ENCODE assay signal across 8 mouse cellular contexts in genomic region chr4:117132794-117133143, GRCm38 (mm10). TPM values are rescaled to one million over a fixed set of nuclear protein-coding genes. Genes with fewer than 3 reads are reported as not detected.
DNase-seq lines count a peak whose midpoint lies in the region; ATAC-seq and TF ChIP-seq lines count a peak whose summit lies in the region.

No protein-coding gene starts in this region.

- intact Hi-C loops in heart, postnatal 25 days (cut with DNase I) = no loop called here

- DNase-seq in heart, embryonic 10.5 days (ENCODE audit: low spot score) = no peak
- no peak for DNase-seq in heart, postnatal 25 days (ENCODE audit: low spot score)
- DNase-seq in ES-E14 (ENCODE audit: low read depth, low spot score) = no peak
- no peak for DNase-seq in heart, postnatal 0 days (ENCODE audit: low spot score)
- no peak for DNase-seq in embryo, embryonic 10.5 days (ENCODE audit: low spot score)
- DNase-seq in layer of hippocampus, adult 9-10 months (ENCODE audit: low spot score) = no peak

- peaks cover 13% of the 10 kb centered on the region; the same call in 1 of the 2 replicates for H3K36me3 ChIP-seq in heart, embryonic 10.5 days
- H3K36me3 ChIP-seq in ES-E14 (ENCODE audit: control insufficient read depth, insufficient read depth, low read length, poor library complexity, severe bottlenecking) (peaks cover 34% of the 10 kb centered on the region), macrophage (ENCODE audit: inconsistent target) (peaks cover 6% of the 10 kb centered on the region; the same call in 1 of the 2 replicates)
- H3K36me3 ChIP-seq in heart, postnatal 0 days (replicated peaks; ENCODE audit: control insufficient read depth, insufficient read depth, low read length) = 0 out of 2 replicates have a peak, but pooled peaks cover 8% of the 10 kb centered on the region

- peaks cover 41% of the 10 kb centered on the region for H3K27me3 ChIP-seq in heart, embryonic 10.5 days (ENCODE audit: insufficient read depth, poor library complexity, severe bottlenecking)
- peaks cover 9% of the 10 kb centered on the region; the same call in 1 of the 2 replicates for H3K27me3 ChIP-seq in heart, postnatal 0 days (ENCODE audit: control insufficient read depth, insufficient read depth, low read length)

- H3K79me2 ChIP-seq in macrophage (ENCODE audit: inconsistent target) = peaks cover 9% of the 10 kb centered on the region; the same call in 1 of the 2 replicates

- WGBS in heart, embryonic 10.5 days = 11% methylated on average over 11 of the region's 11 CpGs
- WGBS in heart, postnatal 0 days = 34% methylated on average over 11 of the region's 11 CpGs
- 85% methylated on average over 11 of the region's 11 CpGs for WGBS in macrophage (ENCODE audit: missing documents)

- peaks cover 30% of the 10 kb centered on the region for H3K4me1 ChIP-seq in heart, embryonic 10.5 days
- H3K4me1 ChIP-seq in ES-E14 (ENCODE audit: control insufficient read depth in 2 of 2, insufficient read depth in 2 of 2, low read length in 2 of 2, poor library complexity in 1 of 2) = peaks cover 6 to 48% of the 10 kb centered on the region in 2 experiments; a peak in 3 of 4 replicates
- 0 out of 2 replicates have a peak, but pooled peaks cover 4% of the 10 kb centered on the region for H3K4me1 ChIP-seq in heart, postnatal 0 days (ENCODE audit: control insufficient read depth, insufficient read depth)

- ATAC-seq in heart, postnatal 0 days (ENCODE audit: insufficient read depth, low read depth) = no peak
- no peak for ATAC-seq in CD4-positive, CD25-positive, alpha-beta regulatory T cell, adult 4 months

- TF ChIP-seq CTCF in heart, postnatal 0 days (IDR thresholded peaks at IDR 0.05; ENCODE audit: low read depth) = no peak

- H3K9me3 ChIP-seq in heart, embryonic 10.5 days = no peaks in the 10 kb centered on the region
- no peaks in the 10 kb centered on the region for H3K9me3 ChIP-seq in ES-E14 (ENCODE audit: control insufficient read depth, insufficient read depth, low read depth, low read length)
- H3K9me3 ChIP-seq in heart, postnatal 0 days (replicated peaks; ENCODE audit: control insufficient read depth, low read length) = no peaks in the 10 kb centered on the region

- no peak for TF ChIP-seq EP300 in heart, postnatal 0 days (IDR thresholded peaks at IDR 0.05; ENCODE audit: low read depth)

- H3K4me3 ChIP-seq in heart, embryonic 10.5 days = peak overlapping the region; percentile 82
- H3K4me3 ChIP-seq in ES-E14 (ENCODE audit: insufficient read depth in 1 of 2, low read depth in 1 of 2, low read length in 2 of 2, poor library complexity in 1 of 2, severe bottlenecking in 1 of 2) (peak overlapping the region; percentile 84 to 89), macrophage (ENCODE audit: inconsistent target) (peak overlapping the region; percentile 54)
- H3K4me3 ChIP-seq in heart, postnatal 0 days (ENCODE audit: low read depth, low read length) = peak overlapping the region; percentile 70

- peak overlapping the region; percentile 12; the same call in 1 of the 2 replicates for H3K9ac ChIP-seq in ES-E14 (ENCODE audit: insufficient read depth, low read depth, low read length, poor library complexity, severe bottlenecking)
- H3K9ac ChIP-seq in heart, postnatal 0 days (replicated peaks; ENCODE audit: low read depth, low read length) = no peak overlapping the region

- in situ Hi-C loops in ES-E14 (cut with MboI; ENCODE audit: low sequenced_read_pairs in 2 of 2, unreplicated experiment in 2 of 2) = loop anchor here in 1 of 2 experiments (25.0 kb wide), 1 partner anchor 320 kb away; the partner anchor contains the start of genes Hpdl, Mutyh and Toe1

- H3K4me2 ChIP-seq in heart, postnatal 0 days (ENCODE audit: low read depth, low read length) = peak overlapping the region; percentile 78

- no peak overlapping the region for H3K27ac ChIP-seq in heart, embryonic 10.5 days
- H3K27ac ChIP-seq in ES-E14 (ENCODE audit: insufficient read depth, low read depth, low read length, poor library complexity, severe bottlenecking) = no peak overlapping the region
- no peak overlapping the region for H3K27ac ChIP-seq in heart, postnatal 0 days (ENCODE audit: low read depth)
- H3K27ac ChIP-seq in macrophage = no peak overlapping the region

TF ChIP-seq in ES-E14, 5 proteins besides CTCF, POLR2A, EP300 and RAD21:
- TF ChIP-seq HCFC1 (IDR thresholded peaks at IDR 0.05; ENCODE audit: borderline replicate concordance, insufficient read depth, low read length) = no peak
- TF ChIP-seq CHD2 (IDR thresholded peaks at IDR 0.05; ENCODE audit: low read depth, low read length) = no peak
- TF ChIP-seq ZC3H11A (IDR thresholded peaks at IDR 0.05; ENCODE audit: borderline replicate concordance, low read depth, low read length) = no peak
- TF ChIP-seq ZNF384 (IDR thresholded peaks at IDR 0.05; ENCODE audit: low read depth, low read length) = no peak
- TF ChIP-seq MAFK (IDR thresholded peaks at IDR 0.05; ENCODE audit: insufficient read depth, low read depth, low read length) = no peak

RNA-seq across cellular contexts. Expression of gene Plk3, which starts 1.0 kb away (rescaled TPM):
- 1.5 and 2.4 TPM in 2 replicates for polyA plus RNA-seq in heart, embryonic 10.5 days (2016; fragmentation: Nextera tagmentation; extraction: Ambion mirVana)
- total RNA-seq in heart, postnatal 25 days (2021) = 1 to 10 TPM; 1.5 to 2.1 TPM
- total RNA-seq in ES-E14 (2012; rRNA removed) = 26.7 and 28.3 TPM in 2 replicates
- total RNA-seq in heart, postnatal 0 days (2014; rRNA removed; ENCODE audit: low replicate concordance) = 1.6 and 4.0 TPM in 2 replicates
- polyA plus RNA-seq in heart, postnatal 0 days (2015; fragmentation: Nextera tagmentation; extraction: Ambion mirVana) = 1.6 and 1.9 TPM in 2 replicates
- total RNA-seq in macrophage (2018; cell fraction: chromatin; rRNA removed) = 10 to 100 TPM in 6 of 26 experiments, 1 to 10 TPM in 19, under 1 TPM in 1; 0.67 to 21.3 (median 6.8) TPM
- total RNA-seq in macrophage (2018; cell fraction: cytosol; rRNA removed) = 1 to 10 TPM in 25 of 26 experiments, under 1 TPM in 1; 0.48 to 6.3 (median 2.9) TPM
- total RNA-seq in macrophage (2018; cell fraction: nucleus; rRNA removed) = 10 to 100 TPM in 9 of 26 experiments, 1 to 10 TPM in 17; 2.6 to 33.1 (median 6.9) TPM
- polyA plus RNA-seq in macrophage (2018) = 1.5 to 7.7 TPM (median 2.0 TPM) in 3 replicates
- 10 to 100 TPM; 12.2 to 13.2 TPM for polyA plus RNA-seq in CD4-positive, CD25-positive, alpha-beta regulatory T cell, adult 4 months (2017; shearing (Covaris generic))

RNA-seq across cellular contexts. Expression of gene Tctex1d4, which starts 6.2 kb away (rescaled TPM):
- not detected in 2 replicates for polyA plus RNA-seq in heart, embryonic 10.5 days (2016; fragmentation: Nextera tagmentation; extraction: Ambion mirVana)
- total RNA-seq in heart, postnatal 25 days (2021) = not detected
- total RNA-seq in ES-E14 (2012; rRNA removed) = 0.49 and 1.2 TPM in 2 replicates
- not detected in 2 replicates for total RNA-seq in heart, postnatal 0 days (2014; rRNA removed; ENCODE audit: low replicate concordance)
- polyA plus RNA-seq in heart, postnatal 0 days (2015; fragmentation: Nextera tagmentation; extraction: Ambion mirVana) = 1.3 TPM in 1 of 2 replicates, not detected in the other
- total RNA-seq in macrophage (2018; cell fraction: chromatin; rRNA removed) = 1 to 10 TPM in 17 of 26 experiments, not detected in 9; 1.3 to 7.4 (median 2.8) TPM
- total RNA-seq in macrophage (2018; cell fraction: cytosol; rRNA removed) = 1 to 10 TPM in 22 of 26 experiments, under 1 TPM in 4; 0.42 to 4.0 (median 2.2) TPM
- 10 to 100 TPM in 1 of 26 experiments, 1 to 10 TPM in 17, not detected in 8; 1.2 to 10.0 (median 2.9) TPM for total RNA-seq in macrophage (2018; cell fraction: nucleus; rRNA removed)
- 0.68 to 2.6 TPM (median 0.93 TPM) in 3 replicates for polyA plus RNA-seq in macrophage (2018)
- polyA plus RNA-seq in CD4-positive, CD25-positive, alpha-beta regulatory T cell, adult 4 months (2017; shearing (Covaris generic)) = 1 to 10 TPM; 3.2 to 6.2 TPM

RNA-seq across cellular contexts. Expression of gene Btbd19, which starts 7.2 kb away (rescaled TPM):
- 2.5 and 4.9 TPM in 2 replicates for polyA plus RNA-seq in heart, embryonic 10.5 days (2016; fragmentation: Nextera tagmentation; extraction: Ambion mirVana)
- 1 to 10 TPM; 2.0 to 3.3 TPM for total RNA-seq in heart, postnatal 25 days (2021)
- total RNA-seq in ES-E14 (2012; rRNA removed) = 51.2 and 87.1 TPM in 2 replicates
- 7.4 and 8.6 TPM in 2 replicates for total RNA-seq in heart, postnatal 0 days (2014; rRNA removed; ENCODE audit: low replicate concordance)
- 2.7 and 2.8 TPM in 2 replicates for polyA plus RNA-seq in heart, postnatal 0 days (2015; fragmentation: Nextera tagmentation; extraction: Ambion mirVana)
- total RNA-seq in macrophage (2018; cell fraction: chromatin; rRNA removed) = 10 to 100 TPM in 14 of 26 experiments, 1 to 10 TPM in 12; 1.6 to 22.6 (median 11.1) TPM
- total RNA-seq in macrophage (2018; cell fraction: cytosol; rRNA removed) = 1 to 10 TPM; 1.5 to 6.9 (median 3.5) TPM
- 10 to 100 TPM in 11 of 26 experiments, 1 to 10 TPM in 15; 1.8 to 31.5 (median 8.8) TPM for total RNA-seq in macrophage (2018; cell fraction: nucleus; rRNA removed)
- polyA plus RNA-seq in macrophage (2018) = 1.5 to 11.4 TPM (median 1.9 TPM) in 3 replicates
- 10 to 100 TPM; 18.5 to 19.2 TPM for polyA plus RNA-seq in CD4-positive, CD25-positive, alpha-beta regulatory T cell, adult 4 months (2017; shearing (Covaris generic))

RNA-seq across cellular contexts. Expression of gene Rps8, which starts 23.3 kb away (rescaled TPM):
- 638 and 783 TPM in 2 replicates for polyA plus RNA-seq in heart, embryonic 10.5 days (2016; fragmentation: Nextera tagmentation; extraction: Ambion mirVana)
- 100 to 1,000 TPM; 571 to 648 TPM for total RNA-seq in heart, postnatal 25 days (2021)
- total RNA-seq in ES-E14 (2012; rRNA removed) = 3,133 and 3,400 TPM in 2 replicates
- 638 and 752 TPM in 2 replicates for total RNA-seq in heart, postnatal 0 days (2014; rRNA removed; ENCODE audit: low replicate concordance)
- polyA plus RNA-seq in heart, postnatal 0 days (2015; fragmentation: Nextera tagmentation; extraction: Ambion mirVana) = 456 and 475 TPM in 2 replicates
- 100 to 1,000 TPM in 3 of 26 experiments, 10 to 100 TPM in 23; 30.7 to 242 (median 63.9) TPM for total RNA-seq in macrophage (2018; cell fraction: chromatin; rRNA removed)
- 1,000 to 10,000 TPM in 9 of 26 experiments, 100 to 1,000 TPM in 17; 488 to 1,366 (median 810) TPM for total RNA-seq in macrophage (2018; cell fraction: cytosol; rRNA removed)
- 100 to 1,000 TPM in 24 of 26 experiments, 10 to 100 TPM in 2; 69.8 to 283 (median 141) TPM for total RNA-seq in macrophage (2018; cell fraction: nucleus; rRNA removed)
- 353 to 1,289 TPM (median 973 TPM) in 3 replicates for polyA plus RNA-seq in macrophage (2018)
- 100 to 1,000 TPM; 663 to 923 TPM for polyA plus RNA-seq in CD4-positive, CD25-positive, alpha-beta regulatory T cell, adult 4 months (2017; shearing (Covaris generic))

RNA-seq across cellular contexts. Expression of gene Ptch2, which starts 36.9 kb away (rescaled TPM):
- 2.9 and 3.5 TPM in 2 replicates for polyA plus RNA-seq in heart, embryonic 10.5 days (2016; fragmentation: Nextera tagmentation; extraction: Ambion mirVana)
- 1 to 10 TPM; 1.1 to 1.5 TPM for total RNA-seq in heart, postnatal 25 days (2021)
- 28.2 and 80.0 TPM in 2 replicates for total RNA-seq in ES-E14 (2012; rRNA removed)
- 3.2 and 3.6 TPM in 2 replicates for total RNA-seq in heart, postnatal 0 days (2014; rRNA removed; ENCODE audit: low replicate concordance)
- 1.2 and 1.4 TPM in 2 replicates for polyA plus RNA-seq in heart, postnatal 0 days (2015; fragmentation: Nextera tagmentation; extraction: Ambion mirVana)
- total RNA-seq in macrophage (2018; cell fraction: chromatin; rRNA removed) = not detected
- not detected for total RNA-seq in macrophage (2018; cell fraction: cytosol; rRNA removed)
- total RNA-seq in macrophage (2018; cell fraction: nucleus; rRNA removed) = not detected
- polyA plus RNA-seq in macrophage (2018) = not detected in 3 replicates
- polyA plus RNA-seq in CD4-positive, CD25-positive, alpha-beta regulatory T cell, adult 4 months (2017; shearing (Covaris generic)) = under 1 TPM in 1 of 2 experiments, not detected in 1; 0.76 TPM
